Mouse (Mus musculus) macrophage (primary cell): Measurements from ENCODE around the gene Zfp809. TPM values are rescaled to one million over a fixed set of nuclear protein-coding genes. Genes with fewer than 3 reads are reported as not detected.

Experiments
- H3K27ac ChIP-seq: fragments of 350-480 bp; formaldehyde crosslinking; 2 replicates; pipeline ENCODE4 v1.9.0; 2021
- H3K36me3 ChIP-seq: fragments of 350-480 bp; formaldehyde crosslinking; 2 replicates; pipeline ENCODE4 v1.9.0; 2021; ENCODE audit errors: inconsistent target
- H3K4me3 ChIP-seq: fragments of 350-480 bp; formaldehyde crosslinking; 2 replicates; pipeline ENCODE4 v1.9.0; 2021; ENCODE audit errors: inconsistent target
- H3K79me2 ChIP-seq: fragments of 350-480 bp; formaldehyde crosslinking; 2 replicates; pipeline ENCODE4 v1.9.0; 2021; ENCODE audit errors: inconsistent target
- WGBS: methylation state at CpG from one replicate; pipeline ENCODE4 v1.1.7; 2026; ENCODE audit warnings: inconsistent platforms; ENCODE audit not compliant: missing documents; 5-methylcytosine and 5-hydroxymethylcytosine counted together
- polyA plus RNA-seq: library from polyadenylated mRNA; stranded (reverse); fragments of 250-400 nt; gene quantifications from 3 replicates; pipeline ENCODE4 v1.2.4, GENCODE M21; 2018; ENCODE audit warnings: inconsistent platforms

Zfp809 gene
- polyA plus RNA-seq, 1 experiment from 2014 or later = 19.3 TPM

DNA sequence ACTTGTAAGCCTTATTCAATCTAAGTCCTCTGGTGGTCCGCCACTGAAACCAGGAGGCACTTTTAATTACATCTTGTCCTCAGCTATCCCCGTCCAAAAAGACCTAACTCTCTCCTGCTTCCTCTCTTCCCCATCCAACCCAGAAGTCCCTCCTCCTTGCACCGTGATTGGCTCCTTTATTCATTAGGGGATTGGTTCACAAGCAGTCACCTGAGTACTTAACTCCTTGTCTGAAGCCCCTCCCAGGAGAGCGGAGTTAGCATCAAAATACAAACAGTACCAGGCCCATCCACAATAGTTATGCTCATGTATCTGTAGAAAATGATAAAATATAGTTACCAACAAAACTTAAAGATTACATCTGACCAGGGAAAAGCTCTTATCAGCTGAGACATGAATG, 14.5 kb downstream of the Zfp809 start:
- H3K27ac ChIP-seq = no peak overlapping the region
- peaks cover 73% of the 10 kb centered on the region for H3K36me3 ChIP-seq
- peaks cover 4% of the 10 kb centered on the region; the same call in 1 of the 2 replicates for H3K79me2 ChIP-seq
- no peak overlapping the region for H3K4me3 ChIP-seq
- WGBS = 94% methylated on average over 4 of the region's 4 CpGs

DNA sequence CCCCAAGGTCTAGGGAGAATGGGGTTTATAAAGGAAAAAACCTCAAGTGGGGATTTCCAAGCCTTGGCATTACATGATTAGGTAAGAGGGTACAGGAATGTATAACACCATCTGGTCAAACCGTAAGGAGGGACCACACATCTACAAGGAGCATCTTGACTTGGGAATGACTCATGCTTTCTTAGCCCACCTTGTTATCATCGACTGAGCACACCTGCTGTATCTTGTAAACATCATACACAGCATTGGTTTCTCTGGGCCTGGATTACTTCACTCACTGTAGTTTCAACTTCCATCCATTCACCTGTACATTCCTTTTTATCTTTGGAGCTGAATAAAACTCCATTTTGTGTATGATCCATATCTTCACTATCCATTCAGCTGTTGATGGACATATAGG, 18.7 kb downstream of the Zfp809 start:
- Histone ChIP-seq H3K36me3 (peaks cover 33% of the 10 kb centered on the region), H3K79me2 (no peaks in the 10 kb centered on the region), H3K27ac (no peak overlapping the region), H3K4me3 (no peak overlapping the region)
- 97% methylated on average over 2 of the region's 2 CpGs for WGBS

DNA sequence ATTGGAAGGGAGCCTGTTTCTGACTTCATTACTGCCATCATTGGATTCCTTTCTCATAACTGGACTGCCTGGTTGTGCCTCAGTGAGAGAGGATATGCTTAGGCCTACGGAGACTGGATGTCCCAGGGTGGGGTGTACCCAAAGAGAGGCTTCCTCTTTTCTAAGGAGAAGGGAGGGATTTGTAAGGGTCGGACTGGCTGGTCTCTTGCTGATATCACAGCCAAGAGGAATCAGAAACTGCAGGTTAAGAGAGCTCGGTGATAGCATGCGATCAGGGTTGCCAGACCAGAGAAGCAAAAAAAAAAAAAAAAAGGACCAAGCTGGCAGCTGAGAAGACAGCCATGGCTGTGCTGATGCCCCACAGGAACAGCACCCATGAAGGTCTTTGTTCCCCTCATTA, 31.1 kb downstream of the Zfp809 start:
- H3K79me2 ChIP-seq = no peaks in the 10 kb centered on the region
- no peak overlapping the region for H3K27ac ChIP-seq
- no peaks in the 10 kb centered on the region for H3K36me3 ChIP-seq
- 66% methylated on average over 4 of the region's 4 CpGs for WGBS
- no peak overlapping the region for H3K4me3 ChIP-seq

DNA sequence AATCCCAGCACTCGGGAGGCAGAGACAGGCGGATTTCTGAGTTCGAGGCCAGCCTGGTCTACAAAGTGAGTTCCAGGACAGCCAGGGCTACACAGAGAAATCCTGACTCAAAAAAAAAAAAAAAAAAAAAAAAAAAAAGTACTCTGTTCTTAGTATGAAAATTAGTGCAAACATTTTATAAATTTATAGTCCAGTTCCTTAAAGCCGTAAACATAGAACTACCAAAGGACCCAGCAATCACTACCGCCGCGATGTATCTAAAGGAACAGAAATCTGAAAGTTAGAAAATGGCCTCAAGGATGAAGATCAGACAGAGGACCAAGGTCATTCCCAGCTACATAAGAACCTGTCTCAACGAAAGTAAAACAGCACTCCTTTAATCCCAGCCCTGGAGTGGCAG, 33.3 kb downstream of the Zfp809 start:
- WGBS = 74% methylated on average over 5 of the region's 8 CpGs
- H3K79me2 ChIP-seq = no peaks in the 10 kb centered on the region
- H3K4me3 ChIP-seq = peak overlapping the region; percentile 23; the same call in 1 of the 2 replicates
- no peak overlapping the region for H3K27ac ChIP-seq
- no peaks in the 10 kb centered on the region for H3K36me3 ChIP-seq

GRCm38 (mm10) chr9:22259184-22260091, 33.9 kb downstream of the Zfp809 start, which contains the start of gene Zfp599:
Gene Zfp599, minus strand, starts transcription at chr9:22259895.
- 5% methylated on average over 35 of the region's 35 CpGs for WGBS
- peak within 1 kb of the TSS; percentile 23; the same call in 1 of the 2 replicates for H3K4me3 ChIP-seq
- H3K27ac ChIP-seq = no peak within 1 kb of the TSS
- no peaks in the 10 kb centered on the region for H3K36me3 ChIP-seq
- H3K79me2 ChIP-seq = no peaks in the 10 kb centered on the region

DNA sequence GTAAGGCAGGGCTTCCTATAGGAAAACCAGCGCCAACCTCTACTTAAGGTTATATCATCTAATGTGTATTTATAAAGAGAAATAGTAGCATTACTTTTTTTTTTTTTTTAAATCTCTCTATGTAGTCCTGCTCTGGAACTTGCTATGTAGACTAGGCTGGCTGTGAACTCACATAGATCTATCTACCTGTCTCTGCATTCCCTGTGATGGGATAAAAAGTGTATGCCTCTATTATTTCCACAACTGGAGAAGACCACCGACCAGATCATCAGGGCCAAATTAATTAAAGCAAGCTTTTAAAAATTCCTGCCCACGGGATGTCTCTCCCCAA, 34.5 kb downstream of the Zfp809 start:
- no peaks in the 10 kb centered on the region for H3K79me2 ChIP-seq
- H3K36me3 ChIP-seq = no peaks in the 10 kb centered on the region
- H3K27ac ChIP-seq = no peak overlapping the region
- no peak overlapping the region for H3K4me3 ChIP-seq
- WGBS = 49% methylated on average over 3 of the region's 3 CpGs

GRCm38 (mm10) chr9:22261594-22261993, 36.1 kb downstream of the Zfp809 start:
- WGBS = 90% methylated on average over 1 of the region's 1 CpGs
- no peak overlapping the region for H3K27ac ChIP-seq

GRCm38 (mm10) chr9:22262611-22263010, 37.1 kb downstream of the Zfp809 start:
- Histone ChIP-seq H3K79me2 (no peaks in the 10 kb centered on the region), H3K36me3 (no peaks in the 10 kb centered on the region), H3K4me3 (no peak overlapping the region), H3K27ac (no peak overlapping the region)
- WGBS = 95% methylated on average over 10 of the region's 10 CpGs

More at GRCm38 (mm10) chr9:22261594-22261993, 36.1 kb downstream of the Zfp809 start:
- Histone ChIP-seq H3K4me3 (no peak overlapping the region), H3K79me2 (no peaks in the 10 kb centered on the region), H3K36me3 (no peaks in the 10 kb centered on the region)

DNA sequence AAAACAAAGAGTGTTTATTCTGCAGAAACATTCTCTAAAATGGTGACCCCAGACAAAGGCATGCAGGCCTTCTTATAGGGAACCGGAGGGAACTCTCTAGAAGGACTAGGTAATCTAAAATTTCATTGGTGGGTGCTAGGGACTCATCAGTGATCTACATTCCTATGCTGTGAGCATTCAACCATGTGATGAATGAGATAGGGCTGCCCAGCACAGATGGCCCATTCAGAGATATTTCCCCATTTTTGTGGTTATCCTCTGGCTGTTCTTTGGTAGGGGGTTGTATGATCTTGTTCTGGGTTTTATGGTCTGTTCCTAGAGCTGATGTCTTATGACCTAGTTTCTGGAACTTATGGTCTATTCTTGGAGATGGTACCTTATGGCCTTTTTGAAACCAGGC, 43.4 kb downstream of the Zfp809 start:
- Histone ChIP-seq H3K4me3 (no peak overlapping the region), H3K27ac (no peak overlapping the region), H3K36me3 (no peaks in the 10 kb centered on the region), H3K79me2 (no peaks in the 10 kb centered on the region)
- 100% methylated on average over 1 of the region's 1 CpGs for WGBS

GRCm38 (mm10) chr9:22278733-22279132, 53.2 kb downstream of the Zfp809 start:
- no peak overlapping the region for H3K4me3 ChIP-seq
- 98% methylated on average over 4 of the region's 4 CpGs for WGBS

More at GRCm38 (mm10) chr9:22278733-22279132, 53.2 kb downstream of the Zfp809 start:
- Histone ChIP-seq H3K36me3 (peaks cover 73% of the 10 kb centered on the region), H3K27ac (no peak overlapping the region), H3K79me2 (no peaks in the 10 kb centered on the region)

Other genes starting within 250 kb of the Zfp809 start
- 1.8 to 2.4 TPM (median 2.3 TPM) in 3 replicates for gene Rgl3, start 236.3 kb upstream of the Zfp809 start, polyA plus RNA-seq
- 0.10 to 0.13 TPM in 2 of 3 replicates, not detected in the other for gene Ccdc151, start 223.1 kb upstream of the Zfp809 start, polyA plus RNA-seq
- 72.3 to 78.4 TPM (median 76.1 TPM) in 3 replicates for gene Prkcsh, start 222.9 kb upstream of the Zfp809 start, polyA plus RNA-seq
- not detected in 3 replicates for gene Elavl3, start 173.7 kb upstream of the Zfp809 start, polyA plus RNA-seq
- gene Gm49318, start 154.5 kb upstream of the Zfp809 start, polyA plus RNA-seq = not detected in 3 replicates
- 4.3 to 7.0 TPM (median 5.2 TPM) in 3 replicates for gene Zfp653, start 154.3 kb upstream of the Zfp809 start, polyA plus RNA-seq
- 8.1 to 14.7 TPM (median 10.0 TPM) in 3 replicates for gene Ecsit, start 140.3 kb upstream of the Zfp809 start, polyA plus RNA-seq
- gene Cnn1, start 126.5 kb upstream of the Zfp809 start, polyA plus RNA-seq = not detected in 3 replicates
- gene Elof1, start 108.5 kb upstream of the Zfp809 start, polyA plus RNA-seq = 46.8 to 70.0 TPM (median 65.2 TPM) in 3 replicates
- gene Acp5, start 90.0 kb upstream of the Zfp809 start, polyA plus RNA-seq = 6.4 to 8.0 TPM (median 7.2 TPM) in 3 replicates
- 27.7 to 36.9 TPM (median 33.2 TPM) in 3 replicates for gene Pigyl, start 68.9 kb upstream of the Zfp809 start, polyA plus RNA-seq
- not detected in 3 replicates for gene Zfp872, start 37.6 kb upstream of the Zfp809 start, polyA plus RNA-seq
- 0.06 to 0.07 TPM in 2 of 3 replicates, not detected in the other for gene Zfp599, start 34.2 kb downstream of the Zfp809 start, polyA plus RNA-seq
- 4.9 to 7.5 TPM (median 6.3 TPM) in 3 replicates for gene Zfp810, start 81.9 kb downstream of the Zfp809 start, polyA plus RNA-seq
- 0.66 to 6.4 TPM (median 4.6 TPM) in 3 replicates for gene Anln, start 163.5 kb downstream of the Zfp809 start, polyA plus RNA-seq
- 0.04 TPM in 1 of 3 replicates, not detected in the others for gene 9530077C05Rik, start 185.8 kb downstream of the Zfp809 start, polyA plus RNA-seq
- not detected in 3 replicates for gene Gm17545, start 228.6 kb downstream of the Zfp809 start, polyA plus RNA-seq
- 42.8 to 49.9 TPM (median 44.0 TPM) in 3 replicates for gene Rp9, start 244.0 kb downstream of the Zfp809 start, polyA plus RNA-seq